Mouse (Mus musculus) liver, embryonic 15.5 days (tissue): Measurements from ENCODE around the gene Orai3. TPM values are rescaled to one million over a fixed set of nuclear protein-coding genes. Genes with fewer than 3 reads are reported as not detected.

Source experiments
- ATAC-seq: fragments of 200-750 bp; cut with Nextera tagmentation; 2 replicates; pipeline ENCODE4 v1.8.0; 2017; ENCODE audit warnings: moderate number of reproducible peaks, mild to moderate bottlenecking, moderate library complexity; ENCODE audit not compliant: insufficient read depth
- H3K27ac ChIP-seq: fragments of 300-500 bp; sonication (generic); replicated peaks from 2 replicates; pipeline ENCODE4 v1.5.1; 2015; ENCODE audit warnings: mild to moderate bottlenecking, inconsistent platforms
- H3K27me3 ChIP-seq: fragments of 300-500 bp; sonication (generic); 2 replicates; pipeline ENCODE4 v1.6.1; 2015; ENCODE audit warnings: mild to moderate bottlenecking, inconsistent platforms
- H3K36me3 ChIP-seq: fragments of 300-500 bp; sonication (generic); replicated peaks from 2 replicates; pipeline ENCODE4 v1.6.1; 2015; ENCODE audit warnings: moderate library complexity, mild to moderate bottlenecking, inconsistent platforms
- H3K4me1 ChIP-seq: fragments of 300-500 bp; sonication (generic); replicated peaks from 2 replicates; pipeline ENCODE4 v1.6.1; 2015; ENCODE audit warnings: inconsistent platforms
- H3K4me2 ChIP-seq: fragments of 300-500 bp; sonication (generic); 2 replicates; pipeline ENCODE4 v1.6.1; 2015; ENCODE audit warnings: moderate library complexity, mild to moderate bottlenecking, inconsistent platforms
- H3K4me3 ChIP-seq: fragments of 300-500 bp; sonication (generic); replicated peaks from 2 replicates; pipeline ENCODE4 v1.5.1; 2015; ENCODE audit warnings: mild to moderate bottlenecking, inconsistent platforms
- H3K9ac ChIP-seq: fragments of 300-500 bp; sonication (generic); 2 replicates; pipeline ENCODE4 v1.6.1; 2015; ENCODE audit warnings: moderate library complexity, mild to moderate bottlenecking, inconsistent platforms
- H3K9me3 ChIP-seq: fragments of 300-500 bp; sonication (generic); replicated peaks from 2 replicates; pipeline ENCODE4 v1.6.1; 2016; ENCODE audit warnings: inconsistent platforms
- WGBS: fragments of 180-500 bp; shearing (Covaris S2); methylation state at CpG from one replicate; pipeline ENCODE4 v1.1.7; 2015; ENCODE audit warnings: mixed read lengths; ENCODE audit not compliant: insufficient replicate concordance; 5-methylcytosine and 5-hydroxymethylcytosine counted together
- polyA plus RNA-seq: library from polyadenylated mRNA; unstranded; fragments of >200 nt; fragmentation: Nextera tagmentation; extraction: Ambion mirVana; gene quantifications from 2 replicates; pipeline ENCODE4 v1.2.1, GENCODE M21; 2015

Orai3 gene
- polyA plus RNA-seq, 1 experiment from 2014 or later = 11.0 TPM

GRCm38 (mm10) chr7:127799738-127800137, 30.1 kb downstream of the Orai3 start:
- 73% methylated on average over 1 of the region's 1 CpGs for WGBS
- Histone ChIP-seq H3K27me3 (no peaks in the 10 kb centered on the region), H3K9ac (no peak overlapping the region)

DNA sequence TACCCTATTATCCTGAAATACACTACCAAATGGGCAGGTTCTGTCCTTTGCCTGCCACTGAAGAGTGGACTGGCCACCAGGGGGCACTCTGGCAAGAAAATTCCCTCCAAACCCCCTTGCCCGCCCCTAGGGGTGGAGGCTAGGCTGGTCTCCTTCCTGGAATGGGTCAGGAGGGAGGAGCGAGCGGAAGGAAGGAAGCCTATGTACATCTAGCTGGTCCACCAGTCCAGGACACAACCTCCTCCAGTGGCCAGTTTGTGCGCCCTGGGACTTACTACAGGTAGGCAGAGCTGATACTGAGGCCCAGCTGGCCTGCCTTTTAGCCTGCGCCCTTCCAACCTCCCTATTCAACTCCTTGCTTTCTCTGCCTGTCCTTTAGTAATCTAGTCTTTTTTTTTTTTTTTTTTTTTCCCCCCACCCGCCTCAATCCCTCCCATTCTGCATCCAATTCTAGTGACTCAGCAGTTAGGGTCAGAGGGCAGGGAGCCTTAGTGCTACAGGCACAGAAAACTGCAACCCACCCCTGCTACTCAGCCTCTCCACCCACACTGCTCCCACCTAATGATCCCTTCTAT, 30.9 kb downstream of the Orai3 start, which contains the start of gene Hsd3b7:
TSS of gene Hsd3b7 (plus strand) at position 170 of the 575 bp plus-strand sequence.
- Histone ChIP-seq H3K4me1 (peaks cover 51% of the 10 kb centered on the region), H3K36me3 (peaks cover 51% of the 10 kb centered on the region), H3K9ac (no peak within 1 kb of the TSS), H3K27ac (peak within 1 kb of the TSS; percentile 67), H3K4me3 (peak within 1 kb of the TSS; percentile 33), H3K27me3 (no peaks in the 10 kb centered on the region), H3K9me3 (no peaks in the 10 kb centered on the region), H3K4me2 (peak within 1 kb of the TSS; percentile 56)
- ATAC-seq = peak; percentile 49
- 16% methylated on average over 6 of the region's 6 CpGs for WGBS

More at GRCm38 (mm10) chr7:127799738-127800137, 30.1 kb downstream of the Orai3 start:
- Histone ChIP-seq H3K36me3 (peaks cover 59% of the 10 kb centered on the region), H3K4me2 (no peak overlapping the region), H3K9me3 (no peaks in the 10 kb centered on the region), H3K27ac (peak overlapping the region; percentile 67; the same call in 1 of the 2 replicates), H3K4me3 (no peak overlapping the region), H3K4me1 (peaks cover 44% of the 10 kb centered on the region)
- no peak for ATAC-seq

GRCm38 (mm10) chr7:127801010-127801621, 31.5 kb downstream of the Orai3 start:
- H3K4me3 ChIP-seq = peak overlapping the region; percentile 33
- H3K9me3 ChIP-seq = no peaks in the 10 kb centered on the region
- H3K27ac ChIP-seq = peak overlapping the region; percentile 67
- H3K4me1 ChIP-seq = peaks cover 57% of the 10 kb centered on the region
- peak; percentile 4; the same call in 1 of the 2 replicates for ATAC-seq
- H3K27me3 ChIP-seq = no peaks in the 10 kb centered on the region
- no peak overlapping the region for H3K9ac ChIP-seq
- peak overlapping the region; percentile 56 for H3K4me2 ChIP-seq
- peaks cover 45% of the 10 kb centered on the region for H3K36me3 ChIP-seq
- 65% methylated on average over 8 of the region's 8 CpGs for WGBS

- no peaks in the 10 kb centered on the region for H3K9me3 ChIP-seq
- H3K4me3 ChIP-seq = no peak overlapping the region
- H3K27me3 ChIP-seq = no peaks in the 10 kb centered on the region
- H3K4me1 ChIP-seq = peaks cover 69% of the 10 kb centered on the region
- 84% methylated on average over 17 of the region's 17 CpGs for whole genome bisulfite sequencing
- H3K27ac ChIP-seq = no peak overlapping the region
- ATAC-seq = no peak
- H3K9ac ChIP-seq = no peak overlapping the region
- peak overlapping the region; percentile 56; the same call in 1 of the 2 replicates for H3K4me2 ChIP-seq
- H3K36me3 ChIP-seq = peaks cover 33% of the 10 kb centered on the region
These were observed 32.7 kb downstream of the Orai3 start for GRCm38 (mm10) chr7:127802313-127802712.

DNA sequence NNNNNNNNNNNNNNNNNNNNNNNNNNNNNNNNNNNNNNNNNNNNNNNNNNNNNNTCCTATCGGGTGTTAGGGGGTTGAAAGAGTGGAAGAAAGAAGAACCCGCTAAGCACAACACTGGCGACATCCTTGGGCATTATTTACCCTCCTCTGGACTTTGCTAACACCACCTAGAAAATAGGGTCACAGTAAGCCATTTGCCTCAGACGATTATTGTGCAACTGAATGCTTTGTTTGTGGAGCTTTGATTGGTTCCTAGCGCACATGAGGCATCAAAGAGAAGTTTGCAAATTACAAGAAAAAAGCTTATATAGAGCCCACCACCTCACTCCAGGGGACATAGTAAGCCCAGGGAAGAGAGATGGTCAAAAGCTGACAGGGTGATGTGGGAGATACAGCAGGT, 39.2 kb downstream of the Orai3 start:
- H3K27me3 ChIP-seq = no peaks in the 10 kb centered on the region
- no peaks in the 10 kb centered on the region for H3K9me3 ChIP-seq
- peak overlapping the region; percentile 70 for H3K27ac ChIP-seq
- 40% methylated on average over 5 of the region's 5 CpGs for WGBS
- H3K4me1 ChIP-seq = peaks cover 65% of the 10 kb centered on the region
- ATAC-seq = no peak
- no peaks in the 10 kb centered on the region for H3K36me3 ChIP-seq
- H3K9ac ChIP-seq = no peak overlapping the region
- no peak overlapping the region for H3K4me2 ChIP-seq
- H3K4me3 ChIP-seq = no peak overlapping the region

GRCm38 (mm10) chr7:127809846-127810245, 40.2 kb downstream of the Orai3 start:
- H3K9me3 ChIP-seq = no peaks in the 10 kb centered on the region
- H3K9ac ChIP-seq = no peak overlapping the region
- peak overlapping the region; percentile 70; the same call in 1 of the 2 replicates for H3K27ac ChIP-seq
- no peaks in the 10 kb centered on the region for H3K36me3 ChIP-seq
- no peak overlapping the region for H3K4me3 ChIP-seq
- no peaks in the 10 kb centered on the region for H3K27me3 ChIP-seq
- H3K4me1 ChIP-seq = peaks cover 61% of the 10 kb centered on the region
- H3K4me2 ChIP-seq = no peak overlapping the region
- no peak for ATAC-seq
- 62% methylated on average over 1 of the region's 1 CpGs for WGBS

GRCm38 (mm10) chr7:127810650-127811049, 41.0 kb downstream of the Orai3 start:
- Histone ChIP-seq H3K27ac (no peak overlapping the region), H3K27me3 (no peaks in the 10 kb centered on the region), H3K36me3 (no peaks in the 10 kb centered on the region), H3K4me1 (peaks cover 61% of the 10 kb centered on the region), H3K9ac (no peak overlapping the region), H3K4me3 (no peak overlapping the region), H3K9me3 (no peaks in the 10 kb centered on the region), H3K4me2 (no peak overlapping the region)
- ATAC-seq = no peak
- 86% methylated on average over 10 of the region's 10 CpGs for WGBS

GRCm38 (mm10) chr7:127811240-127811639, 41.6 kb downstream of the Orai3 start:
- Histone ChIP-seq H3K27ac (no peak overlapping the region), H3K27me3 (no peaks in the 10 kb centered on the region), H3K9ac (no peak overlapping the region), H3K4me1 (peaks cover 60% of the 10 kb centered on the region), H3K4me2 (no peak overlapping the region), H3K4me3 (no peak overlapping the region), H3K9me3 (no peaks in the 10 kb centered on the region), H3K36me3 (no peaks in the 10 kb centered on the region)
- WGBS = 75% methylated on average over 4 of the region's 4 CpGs
- ATAC-seq = no peak

GRCm38 (mm10) chr7:127812292-127812691, 42.7 kb downstream of the Orai3 start:
- 55% methylated on average over 3 of the region's 3 CpGs for WGBS

DNA sequence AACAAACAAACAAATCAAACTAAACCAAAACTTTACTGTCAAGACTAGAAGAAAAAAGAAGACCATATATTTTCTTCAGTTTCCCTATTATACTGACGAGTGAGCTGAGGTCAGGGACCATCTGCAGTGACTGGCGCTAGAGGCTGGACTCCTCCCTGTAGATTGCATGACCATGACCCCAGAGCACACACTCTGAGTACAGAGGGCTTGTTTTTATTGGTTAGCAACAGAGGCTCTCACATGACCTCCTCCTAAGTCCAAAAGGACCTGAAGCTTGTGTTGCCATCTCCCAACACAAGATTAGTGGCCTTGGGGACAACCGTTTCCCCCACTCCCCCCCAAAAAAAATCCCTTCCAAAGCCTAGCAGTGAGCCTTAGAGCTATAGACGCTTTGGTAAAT, 44.2 kb downstream of the Orai3 start:
- Histone ChIP-seq H3K9me3 (no peaks in the 10 kb centered on the region), H3K27me3 (no peaks in the 10 kb centered on the region), H3K4me1 (peaks cover 35% of the 10 kb centered on the region), H3K9ac (no peak overlapping the region), H3K4me2 (0 out of 2 replicates have a peak overlapping the region, but pooled peaks have one; percentile 16), H3K36me3 (no peaks in the 10 kb centered on the region), H3K4me3 (no peak overlapping the region), H3K27ac (peak overlapping the region; percentile 71)
- 57% methylated on average over 4 of the region's 4 CpGs for WGBS
- ATAC-seq = peak; percentile 48; the same call in 1 of the 2 replicates

More at GRCm38 (mm10) chr7:127812292-127812691, 42.7 kb downstream of the Orai3 start:
- Histone ChIP-seq H3K27ac (no peak overlapping the region), H3K9me3 (no peaks in the 10 kb centered on the region), H3K36me3 (no peaks in the 10 kb centered on the region), H3K4me1 (peaks cover 50% of the 10 kb centered on the region), H3K9ac (no peak overlapping the region), H3K4me3 (no peak overlapping the region), H3K27me3 (no peaks in the 10 kb centered on the region), H3K4me2 (no peak overlapping the region)
- ATAC-seq = no peak

DNA sequence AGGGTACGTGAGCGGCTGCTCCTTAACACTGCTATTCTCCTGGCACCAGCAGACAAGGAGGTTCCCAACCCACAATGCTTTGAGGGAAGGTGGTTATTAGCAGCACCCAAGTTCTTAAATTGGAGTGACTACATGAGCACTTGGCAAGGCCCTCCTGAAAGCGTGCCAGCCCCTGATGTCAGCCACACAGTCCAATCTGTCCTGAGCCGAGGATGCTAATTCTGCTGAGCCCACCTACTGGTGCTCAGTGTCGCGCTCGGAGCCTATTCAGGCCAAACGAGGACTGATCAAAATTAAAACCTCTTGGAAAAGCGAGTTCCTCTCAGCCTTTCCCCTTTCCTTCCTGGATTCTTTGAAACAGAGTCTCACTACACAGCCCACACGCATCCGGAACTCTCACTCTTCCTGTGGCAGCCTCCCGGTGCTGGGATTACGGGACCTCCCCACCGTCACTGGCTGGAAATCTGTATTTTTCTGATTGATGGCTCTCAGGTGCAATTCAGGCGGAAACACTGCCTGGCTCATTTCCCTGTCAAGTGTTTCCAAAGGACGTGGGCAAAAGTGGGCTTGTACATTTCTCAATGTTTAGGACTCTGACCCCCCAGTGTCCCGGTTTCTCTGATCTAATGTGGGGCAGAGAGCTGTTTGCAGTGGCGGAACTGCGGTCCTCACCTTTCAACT, 44.8 kb downstream of the Orai3 start:
- peak overlapping the region; percentile 16; the same call in 1 of the 2 replicates for H3K4me2 ChIP-seq
- peak; percentile 26 for ATAC-seq
- no peak overlapping the region for H3K9ac ChIP-seq
- no peaks in the 10 kb centered on the region for H3K36me3 ChIP-seq
- 69% methylated on average over 19 of the region's 19 CpGs for WGBS
- H3K27ac ChIP-seq = peak overlapping the region; percentile 71
- H3K27me3 ChIP-seq = no peaks in the 10 kb centered on the region
- no peaks in the 10 kb centered on the region for H3K9me3 ChIP-seq
- H3K4me1 ChIP-seq = peaks cover 29% of the 10 kb centered on the region
- H3K4me3 ChIP-seq = no peak overlapping the region
